Mouse (Mus musculus) gastrocnemius, postnatal 10 days (tissue): ENCODE measurements around the gene Krt4. TPM values are rescaled to one million over a fixed set of nuclear protein-coding genes. Genes with fewer than 3 reads are reported as not detected.
A peak's percentile ranks its signal among the peaks of the same experiment; 100 is the strongest.

Experiments used
- DNase-seq: peaks from one replicate; pipeline ENCODE4 v3.0.0; 2021; ENCODE audit warnings: mixed read lengths
- long read RNA-seq, 2 experiments: library from polyadenylated mRNA; stranded (forward); transcript quantifications; one replicate each; pipeline ENCODE4 v2.0.0; 2021
- total RNA-seq, 2 experiments: library from RNA; stranded (reverse); gene quantifications; 2 replicates each; pipeline ENCODE4 v1.2.3; 2021

Krt4 gene
- total RNA-seq, result under 1 TPM in 1 of 2 experiments, not detected in 1; 0.21 TPM
- long read RNA-seq, experiment 1, partial matches to known transcripts, result 0 of 2 reads
- long read RNA-seq, experiment 1, other reads (novel, unspliced or antisense), result 2 of 2 reads
- long read RNA-seq, experiment 2, result 0 reads

- DNase-seq, result no peak
Observed at GRCm38 (mm10) chr15:101924635-101925034, at the start of gene Krt4. TSS of gene Krt4 (minus strand) at chr15:101924735.

GRCm38 (mm10) chr15:101973414-101974077, 49.0 kb upstream of the Krt4 start:
- DNase-seq, result peak; percentile 97

- peak; percentile 58 for DNase-seq
Observed at GRCm38 (mm10) chr15:101970536-101970935, 46.0 kb upstream of the Krt4 start.

GRCm38 (mm10) chr15:101966808-101967207, 42.3 kb upstream of the Krt4 start:
- no peak for DNase-seq

- DNase-seq, result no peak
Observed at GRCm38 (mm10) chr15:101958891-101959290, 34.4 kb upstream of the Krt4 start.

GRCm38 (mm10) chr15:101954187-101954586, 29.7 kb upstream of the Krt4 start, which contains the start of gene Krt78:
TSS of gene Krt78 (minus strand) at chr15:101954287.
- DNase-seq, result no peak

GRCm38 (mm10) chr15:101952733-101953474, 28.4 kb upstream of the Krt4 start:
- no peak for DNase-seq

GRCm38 (mm10) chr15:101945430-101945829, 20.9 kb upstream of the Krt4 start:
- no peak for DNase-seq

GRCm38 (mm10) chr15:101941948-101942347, 17.4 kb upstream of the Krt4 start:
- DNase-seq, result no peak

- no peak for DNase-seq
Observed at GRCm38 (mm10) chr15:101940274-101940829, 15.8 kb upstream of the Krt4 start, which contains the start of gene Krt79. TSS of gene Krt79 (minus strand) at chr15:101940324.

GRCm38 (mm10) chr15:101938600-101939308, 14.2 kb upstream of the Krt4 start:
- DNase-seq, result no peak

- no peak for DNase-seq
Observed at GRCm38 (mm10) chr15:101933024-101933423, 8.5 kb upstream of the Krt4 start.

GRCm38 (mm10) chr15:101929666-101930065, 5.1 kb upstream of the Krt4 start:
- DNase-seq, result no peak

- DNase-seq, result no peak
Observed at GRCm38 (mm10) chr15:101929087-101929486, 4.6 kb upstream of the Krt4 start.

- no peak for DNase-seq
Observed at GRCm38 (mm10) chr15:101927340-101928080, 3.0 kb upstream of the Krt4 start.

GRCm38 (mm10) chr15:101925041-101925440, 506 bp upstream of the Krt4 start:
- no peak for DNase-seq

GRCm38 (mm10) chr15:101922296-101922695, 2.2 kb downstream of the Krt4 start:
- DNase-seq, result no peak

GRCm38 (mm10) chr15:101916072-101916471, 8.5 kb downstream of the Krt4 start:
- no peak for DNase-seq

GRCm38 (mm10) chr15:101904849-101905248, 19.7 kb downstream of the Krt4 start:
- no peak for DNase-seq

- DNase-seq, result no peak
Observed at GRCm38 (mm10) chr15:101902171-101903149, 22.1 kb downstream of the Krt4 start.
